Mouse (Mus musculus) heart, postnatal 0 days (tissue): ENCODE measurements around the gene Olfr1366. TPM values are rescaled to one million over a fixed set of nuclear protein-coding genes. Genes with fewer than 3 reads are reported as not detected.

ENCODE experiments used
- ATAC-seq: fragments of 200-750 bp; cut with Nextera tagmentation; 2 replicates; pipeline ENCODE4 v1.8.0; 2017; ENCODE audit warnings: low read depth, moderate number of reproducible peaks, moderate library complexity; ENCODE audit not compliant: insufficient read depth
- DNase-seq: peaks from one replicate; pipeline ENCODE4 v3.0.0-alpha.2; 2016; ENCODE audit warnings: low spot score
- H3K27ac ChIP-seq: fragments of 300-500 bp; sonication (generic); 2 replicates; pipeline ENCODE4 v1.5.1; 2014; ENCODE audit warnings: low read depth, mild to moderate bottlenecking
- H3K27me3 ChIP-seq: fragments of 300-500 bp; sonication (generic); 2 replicates; pipeline ENCODE4 v1.6.1; 2014; ENCODE audit warnings: low read length, mixed read lengths; ENCODE audit not compliant: control insufficient read depth, insufficient read depth
- H3K36me3 ChIP-seq: fragments of 300-500 bp; sonication (generic); replicated peaks from 2 replicates; pipeline ENCODE4 v1.6.1; 2014; ENCODE audit warnings: low read length, mixed read lengths; ENCODE audit not compliant: control insufficient read depth, insufficient read depth
- H3K4me1 ChIP-seq: fragments of 300-500 bp; sonication (generic); 2 replicates; pipeline ENCODE4 v1.6.1; 2014; ENCODE audit warnings: antibody characterized with exemption; ENCODE audit not compliant: control insufficient read depth, insufficient read depth
- H3K4me2 ChIP-seq: fragments of 300-500 bp; sonication (generic); 2 replicates; pipeline ENCODE4 v1.6.1; 2014; ENCODE audit warnings: low read depth, mild to moderate bottlenecking, low read length, moderate library complexity
- H3K4me3 ChIP-seq: fragments of 300-500 bp; sonication (generic); 2 replicates; pipeline ENCODE4 v1.5.1; 2014; ENCODE audit warnings: low read depth, low read length
- H3K9ac ChIP-seq: fragments of 300-500 bp; sonication (generic); replicated peaks from 2 replicates; pipeline ENCODE4 v1.6.1; 2014; ENCODE audit warnings: low read depth, low read length, mixed read lengths
- H3K9me3 ChIP-seq: fragments of 300-500 bp; sonication (generic); replicated peaks from 2 replicates; pipeline ENCODE4 v1.6.1; 2016; ENCODE audit warnings: low read length; ENCODE audit not compliant: control insufficient read depth
- CTCF ChIP-seq: IDR thresholded peaks from 2 replicates; pipeline ENCODE4 v1.5.1; 2016; ENCODE audit warnings: antibody characterized with exemption, control low read depth, low read depth
- EP300 ChIP-seq: IDR thresholded peaks from 2 replicates; pipeline ENCODE4 v1.6.1; 2016; ENCODE audit warnings: antibody characterized with exemption, low read depth
- WGBS: fragments of 180-500 bp; shearing (Covaris S2); extraction: QIAGEN DNeasy Blood & Tissue Kit; methylation state at CpG from one replicate; pipeline ENCODE4 v1.1.7; 2014; 5-methylcytosine and 5-hydroxymethylcytosine counted together
- polyA plus RNA-seq: library from polyadenylated mRNA; unstranded; fragments of >200 nt; fragmentation: Nextera tagmentation; extraction: Ambion mirVana; gene quantifications from 2 replicates; pipeline ENCODE4 v1.2.1, GENCODE M21; 2015
- total RNA-seq: library from RNA; depleted of rRNA; stranded (reverse); fragments of >200 nt; gene quantifications from 2 replicates; pipeline ENCODE4 v1.2.3, GENCODE M21; 2014; ENCODE audit warnings: low replicate concordance; rRNA removed

Gene Olfr1366
- total and polyA plus RNA-seq, 2 experiments from 2014 or later, result not detected

- no peak for ATAC-seq
- Histone ChIP-seq H3K4me3 (no peak overlapping the region), H3K27me3 (no peaks in the 10 kb centered on the region), H3K4me2 (no peak overlapping the region), H3K4me1 (no peaks in the 10 kb centered on the region), H3K27ac (no peak overlapping the region), H3K36me3 (no peaks in the 10 kb centered on the region), H3K9ac (no peak overlapping the region), H3K9me3 (no peaks in the 10 kb centered on the region)
- 88% methylated on average over 5 of the region's 5 CpGs for WGBS
- DNase-seq, result no peak
- TF ChIP-seq EP300 (no peak), CTCF (no peak)
These were observed 49.8 kb downstream of the Olfr1366 start for GRCm38 (mm10) chr13:21492847-21493246.

- DNase-seq, result no peak
- H3K27me3 ChIP-seq, result no peaks in the 10 kb centered on the region
- H3K4me1 ChIP-seq, result no peaks in the 10 kb centered on the region
- peaks cover 14% of the 10 kb centered on the region; the same call in 1 of the 2 replicates for H3K36me3 ChIP-seq
- no peak overlapping the region for H3K27ac ChIP-seq
- ATAC-seq, result no peak
- WGBS, result 79% methylated on average over 1 of the region's 1 CpGs
- peaks cover 4% of the 10 kb centered on the region; the same call in 1 of the 2 replicates for H3K9me3 ChIP-seq
- H3K4me2 ChIP-seq, result no peak overlapping the region
- H3K9ac ChIP-seq, result no peak overlapping the region
- TF ChIP-seq EP300 (no peak), CTCF (no peak)
- no peak overlapping the region for H3K4me3 ChIP-seq
These were observed 55.7 kb downstream of the Olfr1366 start for GRCm38 (mm10) chr13:21486881-21487280.

Other genes with a start within 250 kb of the Olfr1366 start
Only the 30 nearest of the 31 such genes appear.
- gene Gpx6, start 230.7 kb downstream of the Olfr1366 start, total RNA-seq, result not detected in 2 replicates
- gene Gpx6, start 230.7 kb downstream of the Olfr1366 start, polyA plus RNA-seq, result not detected in 2 replicates
- gene Olfr1367, start 195.9 kb downstream of the Olfr1366 start, total RNA-seq, result not detected in 2 replicates
- not detected in 2 replicates for gene Olfr1367, start 195.9 kb downstream of the Olfr1366 start, polyA plus RNA-seq
- gene Zscan12, start 180.0 kb downstream of the Olfr1366 start, total RNA-seq, result 3.6 and 7.8 TPM in 2 replicates
- gene Zscan12, start 180.0 kb downstream of the Olfr1366 start, polyA plus RNA-seq, result 5.2 TPM in 2 replicates
- gene Zkscan3, start 140.1 kb downstream of the Olfr1366 start, total RNA-seq, result 32.7 and 40.8 TPM in 2 replicates
- gene Zkscan3, start 140.1 kb downstream of the Olfr1366 start, polyA plus RNA-seq, result 49.1 and 54.5 TPM in 2 replicates
- gene Pgbd1, start 101.8 kb downstream of the Olfr1366 start, total RNA-seq, result 1.7 and 1.9 TPM in 2 replicates
- gene Pgbd1, start 101.8 kb downstream of the Olfr1366 start, polyA plus RNA-seq, result 1.5 and 2.1 TPM in 2 replicates
- gene Zscan26, start 89.1 kb downstream of the Olfr1366 start, total RNA-seq, result 14.1 and 17.5 TPM in 2 replicates
- 19.5 and 22.4 TPM in 2 replicates for gene Zscan26, start 89.1 kb downstream of the Olfr1366 start, polyA plus RNA-seq
- gene Nkapl, start 74.3 kb downstream of the Olfr1366 start, total RNA-seq, result not detected in 2 replicates
- gene Nkapl, start 74.3 kb downstream of the Olfr1366 start, polyA plus RNA-seq, result 1.8 and 2.1 TPM in 2 replicates
- gene Zkscan4, start 63.9 kb downstream of the Olfr1366 start, total RNA-seq, result 0.70 and 1.7 TPM in 2 replicates
- gene Zkscan4, start 63.9 kb downstream of the Olfr1366 start, polyA plus RNA-seq, result 1.9 and 2.0 TPM in 2 replicates
- not detected in 2 replicates for gene Gm10065, start 63.4 kb downstream of the Olfr1366 start, total RNA-seq
- not detected in 2 replicates for gene Gm10065, start 63.4 kb downstream of the Olfr1366 start, polyA plus RNA-seq
- 0.08 and 0.15 TPM in 2 replicates for gene AK157302, start 47.6 kb downstream of the Olfr1366 start, total RNA-seq
- 0.93 and 1.3 TPM in 2 replicates for gene AK157302, start 47.6 kb downstream of the Olfr1366 start, polyA plus RNA-seq
- gene Gm11273, start 41.4 kb downstream of the Olfr1366 start, total RNA-seq, result 54.7 and 58.8 TPM in 2 replicates
- gene Gm11273, start 41.4 kb downstream of the Olfr1366 start, polyA plus RNA-seq, result 27.8 and 29.0 TPM in 2 replicates
- gene Zkscan8, start 11.7 kb downstream of the Olfr1366 start, total RNA-seq, result 7.1 and 10.9 TPM in 2 replicates
- 3.0 and 3.4 TPM in 2 replicates for gene Zkscan8, start 11.7 kb downstream of the Olfr1366 start, polyA plus RNA-seq
- gene Olfr1535, start 17.1 kb upstream of the Olfr1366 start, total RNA-seq, result not detected in 2 replicates
- 0.03 TPM in 1 of 2 replicates, not detected in the other for gene Olfr1535, start 17.1 kb upstream of the Olfr1366 start, polyA plus RNA-seq
- not detected in 2 replicates for gene Olfr1364, start 39.0 kb upstream of the Olfr1366 start, total RNA-seq
- gene Olfr1364, start 39.0 kb upstream of the Olfr1366 start, polyA plus RNA-seq, result not detected in 2 replicates
- gene Olfr1362, start 71.2 kb upstream of the Olfr1366 start, total RNA-seq, result not detected in 2 replicates
- gene Olfr1362, start 71.2 kb upstream of the Olfr1366 start, polyA plus RNA-seq, result not detected in 2 replicates
- gene Olfr11, start 99.7 kb upstream of the Olfr1366 start, total RNA-seq, result not detected in 2 replicates
- not detected in 2 replicates for gene Olfr11, start 99.7 kb upstream of the Olfr1366 start, polyA plus RNA-seq
- not detected in 2 replicates for gene Olfr1361, start 120.6 kb upstream of the Olfr1366 start, total RNA-seq
- not detected in 2 replicates for gene Olfr1361, start 120.6 kb upstream of the Olfr1366 start, polyA plus RNA-seq
- not detected in 2 replicates for gene Olfr1360, start 134.6 kb upstream of the Olfr1366 start, total RNA-seq
- not detected in 2 replicates for gene Olfr1360, start 134.6 kb upstream of the Olfr1366 start, polyA plus RNA-seq
- gene Olfr1359, start 155.3 kb upstream of the Olfr1366 start, total RNA-seq, result not detected in 2 replicates
- gene Olfr1359, start 155.3 kb upstream of the Olfr1366 start, polyA plus RNA-seq, result not detected in 2 replicates
- 431 and 666 TPM in 2 replicates for gene Hist1h2bl, start 173.3 kb upstream of the Olfr1366 start, total RNA-seq
- 0.55 and 0.98 TPM in 2 replicates for gene Hist1h2bl, start 173.3 kb upstream of the Olfr1366 start, polyA plus RNA-seq
- 828 and 1,538 TPM in 2 replicates for gene Hist1h2ai, start 173.6 kb upstream of the Olfr1366 start, total RNA-seq
- gene Hist1h2ai, start 173.6 kb upstream of the Olfr1366 start, polyA plus RNA-seq, result 3.6 and 4.3 TPM in 2 replicates
- gene Hist1h3h, start 174.9 kb upstream of the Olfr1366 start, total RNA-seq, result 1,332 and 1,437 TPM in 2 replicates
- gene Hist1h3h, start 174.9 kb upstream of the Olfr1366 start, polyA plus RNA-seq, result 1.8 TPM in 1 of 2 replicates, not detected in the other
- 1,438 and 1,618 TPM in 2 replicates for gene Hist1h2bm, start 179.2 kb upstream of the Olfr1366 start, total RNA-seq
- 0.60 and 0.90 TPM in 2 replicates for gene Hist1h2bm, start 179.2 kb upstream of the Olfr1366 start, polyA plus RNA-seq
- 962 and 1,129 TPM in 2 replicates for gene Hist1h4j, start 192.3 kb upstream of the Olfr1366 start, total RNA-seq
- gene Hist1h4j, start 192.3 kb upstream of the Olfr1366 start, polyA plus RNA-seq, result 0.20 and 0.27 TPM in 2 replicates
- gene Hist1h4k, start 207.7 kb upstream of the Olfr1366 start, total RNA-seq, result 470 and 1,132 TPM in 2 replicates
- gene Hist1h4k, start 207.7 kb upstream of the Olfr1366 start, polyA plus RNA-seq, result 0.55 and 1.4 TPM in 2 replicates
- 128 and 633 TPM in 2 replicates for gene Hist1h2ak, start 211.0 kb upstream of the Olfr1366 start, total RNA-seq
- 10.3 and 10.7 TPM in 2 replicates for gene Hist1h2ak, start 211.0 kb upstream of the Olfr1366 start, polyA plus RNA-seq
- gene Hist1h2bn, start 211.3 kb upstream of the Olfr1366 start, total RNA-seq, result 1,069 and 1,692 TPM in 2 replicates
- 0.94 and 2.5 TPM in 2 replicates for gene Hist1h2bn, start 211.3 kb upstream of the Olfr1366 start, polyA plus RNA-seq
- gene Hist1h1b, start 237.8 kb upstream of the Olfr1366 start, total RNA-seq, result 356 and 550 TPM in 2 replicates
- 4.7 and 5.4 TPM in 2 replicates for gene Hist1h1b, start 237.8 kb upstream of the Olfr1366 start, polyA plus RNA-seq
- 602 and 1,805 TPM in 2 replicates for gene Hist1h3i, start 240.6 kb upstream of the Olfr1366 start, total RNA-seq
- gene Hist1h3i, start 240.6 kb upstream of the Olfr1366 start, polyA plus RNA-seq, result 21.5 and 25.8 TPM in 2 replicates
- gene Hist1h2an, start 244.4 kb upstream of the Olfr1366 start, total RNA-seq, result 677 and 1,354 TPM in 2 replicates
- 1.8 and 3.3 TPM in 2 replicates for gene Hist1h2an, start 244.4 kb upstream of the Olfr1366 start, polyA plus RNA-seq